Mouse (Mus musculus) neural tube, embryonic 10.5 days (tissue): ENCODE measurements at regions not wholly inside any gene's neighbourhood (a gene's known extent, or its start where the extent isn't known, plus 50 kb on each side); places are given as distances from the start of the nearest gene placed in this dataset.
"Not testable (repeated sequence)": the region's sequence is repeated elsewhere in the genome, so short reads cannot be mapped to it uniquely, and the experiment has no call there.

Experiments
- DNase-seq: peaks from one replicate; pipeline ENCODE4 v3.0.0-alpha.2; 2017; ENCODE audit warnings: low spot score; ENCODE audit errors: extremely low spot score

- DNase-seq, result no peak
These were observed 1786.1 kb downstream of the 9330182O14Rik start for GRCm38 (mm10) chr15:41920270-41920669.

- no peak for DNase-seq
These were observed 1802.5 kb downstream of the 9330182O14Rik start for GRCm38 (mm10) chr15:41936697-41937096.

GRCm38 (mm10) chr15:41945226-41945625 lies 1811.1 kb downstream of the 9330182O14Rik start:
- no peak for DNase-seq

GRCm38 (mm10) chr15:41947888-41948287 lies 1813.7 kb downstream of the 9330182O14Rik start:
- no peak for DNase-seq

- DNase-seq, result peak; percentile 37
These were observed 1814.4 kb downstream of the 9330182O14Rik start for GRCm38 (mm10) chr15:41948347-41949093.

GRCm38 (mm10) chr15:41949094-41949461 lies 1814.9 kb downstream of the 9330182O14Rik start:
- DNase-seq, result no peak

GRCm38 (mm10) chr15:41951276-41951675 lies 1817.1 kb downstream of the 9330182O14Rik start:
- no peak for DNase-seq

GRCm38 (mm10) chr15:41960597-41960996 lies 1826.4 kb downstream of the 9330182O14Rik start:
- DNase-seq, result no peak

- no peak for DNase-seq
These were observed 1836.7 kb downstream of the 9330182O14Rik start for GRCm38 (mm10) chr15:41970877-41971276.

GRCm38 (mm10) chr15:41973263-41973662 lies 1839.1 kb downstream of the 9330182O14Rik start:
- DNase-seq, result peak; percentile 84

GRCm38 (mm10) chr15:41977196-41977595 lies 1843.0 kb downstream of the 9330182O14Rik start:
- DNase-seq, result no peak

GRCm38 (mm10) chr15:41977649-41978231 lies 1843.6 kb downstream of the 9330182O14Rik start:
- no peak for DNase-seq

- DNase-seq, result no peak
These were observed 1849.1 kb downstream of the 9330182O14Rik start for GRCm38 (mm10) chr15:41983261-41983660.

GRCm38 (mm10) chr15:41984267-41984666 lies 1850.1 kb downstream of the 9330182O14Rik start:
- no peak for DNase-seq

- no peak for DNase-seq
These were observed 1852.1 kb downstream of the 9330182O14Rik start for GRCm38 (mm10) chr15:41986264-41986663.

- DNase-seq, result no peak
These were observed 1854.9 kb downstream of the 9330182O14Rik start for GRCm38 (mm10) chr15:41989065-41989464.

- no peak for DNase-seq
These were observed 1857.7 kb downstream of the 9330182O14Rik start for GRCm38 (mm10) chr15:41991816-41992215.

- DNase-seq, result not testable (repeated sequence)
These were observed 1898.1 kb downstream of the 9330182O14Rik start for GRCm38 (mm10) chr15:42032286-42032685.

- no peak for DNase-seq
These were observed 1913.2 kb downstream of the 9330182O14Rik start for GRCm38 (mm10) chr15:42047088-42047976.

GRCm38 (mm10) chr15:42056772-42057171 lies 1922.6 kb downstream of the 9330182O14Rik start:
- DNase-seq, result no peak

GRCm38 (mm10) chr15:42068207-42068831 lies 1934.2 kb downstream of the 9330182O14Rik start:
- no peak for DNase-seq
